Mouse (Mus musculus) liver, embryonic 13.5 days (tissue): ENCODE results near the gene Gm28551. TPM values are rescaled to one million over a fixed set of nuclear protein-coding genes. Genes with fewer than 3 reads are reported as not detected.
"Not testable (repeated sequence)": the region's sequence is repeated elsewhere in the genome, so short reads cannot be mapped to it uniquely, and the experiment has no call there.

ENCODE experiments used
- ATAC-seq: fragments of 200-750 bp; cut with Nextera tagmentation; 2 replicates; pipeline ENCODE4 v1.8.0; 2017; ENCODE audit warnings: low read depth, mild to moderate bottlenecking, moderate number of reproducible peaks, moderate library complexity
- DNase-seq: peaks from one replicate; pipeline ENCODE4 v3.0.0; 2022
- H3K27ac ChIP-seq: fragments of 300-500 bp; sonication (generic); 2 replicates; pipeline ENCODE4 v1.5.1; 2015; ENCODE audit warnings: moderate library complexity, mild to moderate bottlenecking, inconsistent platforms
- H3K27me3 ChIP-seq: fragments of 300-500 bp; sonication (generic); 2 replicates; pipeline ENCODE4 v1.6.1; 2015; ENCODE audit warnings: mild to moderate bottlenecking, inconsistent platforms
- H3K36me3 ChIP-seq: fragments of 300-500 bp; sonication (generic); 2 replicates; pipeline ENCODE4 v1.6.1; 2015; ENCODE audit warnings: mild to moderate bottlenecking, inconsistent platforms
- H3K4me1 ChIP-seq: fragments of 300-500 bp; sonication (generic); replicated peaks from 2 replicates; pipeline ENCODE4 v1.6.1; 2015; ENCODE audit warnings: inconsistent platforms
- H3K4me2 ChIP-seq: fragments of 300-500 bp; sonication (generic); 2 replicates; pipeline ENCODE4 v1.6.1; 2015; ENCODE audit warnings: inconsistent platforms, mild to moderate bottlenecking, moderate library complexity
- H3K4me3 ChIP-seq: fragments of 300-500 bp; sonication (generic); replicated peaks from 2 replicates; pipeline ENCODE4 v1.5.1; 2015; ENCODE audit warnings: mild to moderate bottlenecking, inconsistent platforms
- H3K9ac ChIP-seq: fragments of 300-500 bp; sonication (generic); 2 replicates; pipeline ENCODE4 v1.6.1; 2015; ENCODE audit warnings: mild to moderate bottlenecking, inconsistent platforms
- H3K9me3 ChIP-seq: fragments of 300-500 bp; sonication (generic); replicated peaks from 2 replicates; pipeline ENCODE4 v1.6.1; 2016; ENCODE audit warnings: inconsistent platforms
- WGBS: fragments of 180-500 bp; shearing (Covaris S2); methylation state at CpG from one replicate; pipeline ENCODE4 v1.1.7; 2015; ENCODE audit not compliant: insufficient replicate concordance; 5-methylcytosine and 5-hydroxymethylcytosine counted together
- polyA plus RNA-seq: library from polyadenylated mRNA; unstranded; fragments of >200 nt; fragmentation: Nextera tagmentation; extraction: Ambion mirVana; gene quantifications from 2 replicates; pipeline ENCODE4 v1.2.1, GENCODE M21; 2015

Gene Gm28551
- polyA plus RNA-seq = 0.15 and 0.29 TPM in 2 replicates

DNA sequence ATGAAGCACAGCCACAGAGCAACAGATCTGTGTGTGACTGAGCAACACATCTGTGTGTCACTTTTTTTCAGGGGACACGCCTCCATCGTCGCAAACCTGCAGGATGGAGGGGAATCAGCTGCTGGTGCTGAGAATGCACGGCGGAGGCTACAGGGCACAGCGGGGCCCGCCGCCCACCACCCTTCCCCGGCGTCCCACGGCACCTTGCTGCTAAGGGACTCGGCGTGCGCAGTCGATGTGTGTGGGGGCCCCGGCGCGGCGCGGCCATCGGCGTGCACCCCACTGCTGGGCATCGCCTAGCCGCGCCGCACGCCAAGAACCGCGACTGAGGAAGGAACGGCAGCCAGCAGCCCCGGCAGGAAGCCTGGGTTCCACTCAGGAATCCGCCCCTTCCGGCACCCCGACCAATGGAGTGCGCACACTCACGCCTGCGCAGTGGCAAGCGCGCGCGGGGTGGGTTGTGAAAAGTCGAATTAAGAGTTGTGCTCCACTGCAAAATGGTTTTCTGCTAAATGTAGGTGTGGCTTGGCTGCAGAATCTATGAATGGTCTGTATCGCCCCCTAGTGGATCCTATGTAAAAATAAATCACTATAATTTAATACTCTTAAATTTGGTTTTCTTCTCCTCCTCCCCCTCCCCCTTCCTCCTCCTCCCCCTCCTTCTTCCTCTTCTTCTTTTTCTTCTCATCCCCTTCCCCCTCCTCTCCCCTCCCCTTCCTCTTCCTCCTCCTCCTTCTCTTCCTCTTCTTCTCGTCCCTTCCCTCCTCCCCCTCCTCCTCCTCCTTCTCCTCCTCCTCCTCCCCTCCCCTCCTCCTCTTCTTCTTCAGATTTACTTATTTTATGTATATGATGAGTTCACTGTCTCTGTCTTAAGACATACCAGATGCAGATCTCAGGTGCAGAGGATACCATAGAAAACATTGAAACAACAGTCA lies at the start of gene Gm28551, which contains the start of the genes Asdurf and Asnsd1:
Gene Gm28551, minus strand, starts transcription at position 341 of the 935 bp plus-strand sequence.
Gene Asdurf, minus strand, starts transcription at position 293 of the 935 bp plus-strand sequence.
Gene Asnsd1, minus strand, starts transcription at position 426 of the 935 bp plus-strand sequence.
- Histone ChIP-seq H3K27ac (peak within 1 kb of the TSS; percentile 92), H3K4me3 (peak within 1 kb of the TSS; percentile 88), H3K4me2 (peak within 1 kb of the TSS; percentile 77), H3K36me3 (peaks cover 14% of the 10 kb centered on the region), H3K4me1 (peaks cover 8% of the 10 kb centered on the region), H3K9me3 (no peaks in the 10 kb centered on the region), H3K9ac (peak within 1 kb of the TSS; percentile 92), H3K27me3 (no peaks in the 10 kb centered on the region)
- DNase-seq (peak; percentile 97), ATAC-seq (peak; percentile 99)
- WGBS = under 1% methylated on average over 44 of the region's 44 CpGs

DNA sequence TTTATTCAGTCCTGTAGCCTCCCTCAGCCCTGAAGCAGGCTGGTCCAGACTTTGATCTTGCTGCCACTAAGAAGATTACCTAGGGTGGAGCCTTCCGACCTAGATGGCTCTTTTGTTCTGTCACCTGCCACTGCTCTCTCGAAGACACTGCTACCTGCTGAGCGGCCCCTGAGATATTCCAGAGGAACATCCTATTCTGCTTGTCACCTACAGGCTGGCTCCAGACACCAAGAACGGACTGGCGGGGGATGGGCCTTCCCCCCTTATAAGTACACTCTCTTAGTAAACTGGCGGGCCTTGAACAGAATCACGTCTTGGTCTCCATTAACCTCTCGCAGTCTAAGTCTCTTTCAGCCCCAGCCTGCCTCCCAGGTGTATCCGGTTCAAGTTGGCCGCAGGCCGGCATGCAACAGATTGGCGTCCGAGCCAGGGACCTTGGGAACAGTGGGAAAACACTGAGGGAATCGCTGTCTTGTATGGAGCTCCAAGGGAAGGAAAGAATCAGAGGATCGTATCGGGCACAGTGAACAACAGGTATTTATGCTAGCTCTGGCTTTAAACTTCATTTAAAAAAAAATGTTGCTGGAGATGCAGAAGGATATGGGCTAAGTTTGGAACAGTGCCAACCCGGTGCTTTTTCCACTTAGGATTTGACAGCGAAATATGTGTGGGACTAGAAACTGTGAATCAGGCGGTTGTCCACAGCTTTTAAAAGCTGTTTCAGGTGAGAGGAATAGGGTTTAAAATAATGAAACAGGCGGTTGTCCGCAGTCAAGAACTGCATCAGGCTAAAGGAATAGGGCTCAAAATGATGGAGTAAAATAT lies 41.7 kb upstream of the Gm28551 start:
- not testable (repeated sequence) for H3K9me3 ChIP-seq, H3K9ac ChIP-seq, DNase-seq, H3K36me3 ChIP-seq, H3K27ac ChIP-seq, H3K4me1 ChIP-seq, H3K4me2 ChIP-seq, H3K27me3 ChIP-seq, ATAC-seq, H3K4me3 ChIP-seq
- WGBS = 48% methylated on average over 21 of the region's 21 CpGs

GRCm38 (mm10) chr1:53388762-53389161 lies 36.3 kb upstream of the Gm28551 start:
- H3K9ac ChIP-seq = no peak overlapping the region
- no peaks in the 10 kb centered on the region for H3K36me3 ChIP-seq
- ATAC-seq = no peak
- no peaks in the 10 kb centered on the region for H3K27me3 ChIP-seq
- 90% methylated on average over 9 of the region's 14 CpGs for WGBS
- H3K4me2 ChIP-seq = no peak overlapping the region
- no peaks in the 10 kb centered on the region for H3K4me1 ChIP-seq
- no peak overlapping the region for H3K27ac ChIP-seq
- no peak for DNase-seq
- no peak overlapping the region for H3K4me3 ChIP-seq
- no peaks in the 10 kb centered on the region for H3K9me3 ChIP-seq

GRCm38 (mm10) chr1:53384085-53384688 lies 31.7 kb upstream of the Gm28551 start:
- DNase-seq (no peak), ATAC-seq (no peak)
- Histone ChIP-seq H3K27ac (no peak overlapping the region), H3K4me3 (no peak overlapping the region), H3K4me2 (no peak overlapping the region), H3K27me3 (no peaks in the 10 kb centered on the region), H3K9ac (no peak overlapping the region), H3K4me1 (no peaks in the 10 kb centered on the region), H3K9me3 (no peaks in the 10 kb centered on the region), H3K36me3 (no peaks in the 10 kb centered on the region)
- WGBS = 63% methylated on average over 6 of the region's 6 CpGs

- Histone ChIP-seq H3K36me3 (no peaks in the 10 kb centered on the region), H3K9ac (no peak overlapping the region), H3K9me3 (no peaks in the 10 kb centered on the region), H3K27ac (no peak overlapping the region), H3K4me1 (no peaks in the 10 kb centered on the region), H3K4me3 (no peak overlapping the region), H3K4me2 (no peak overlapping the region), H3K27me3 (no peaks in the 10 kb centered on the region)
- ATAC-seq (no peak), DNase-seq (no peak)
- 52% methylated on average over 3 of the region's 3 CpGs for WGBS
Measured at GRCm38 (mm10) chr1:53377731-53378130, 25.3 kb upstream of the Gm28551 start.

GRCm38 (mm10) chr1:53375965-53376364 lies 23.5 kb upstream of the Gm28551 start:
- 74% methylated on average over 2 of the region's 2 CpGs for WGBS
- not testable (repeated sequence) for H3K4me2 ChIP-seq, H3K27me3 ChIP-seq, DNase-seq, ATAC-seq, H3K9me3 ChIP-seq, H3K27ac ChIP-seq, H3K9ac ChIP-seq, H3K4me3 ChIP-seq, H3K4me1 ChIP-seq, H3K36me3 ChIP-seq

- Histone ChIP-seq H3K27ac (no peak overlapping the region), H3K27me3 (no peaks in the 10 kb centered on the region), H3K9ac (no peak overlapping the region), H3K4me1 (no peaks in the 10 kb centered on the region), H3K9me3 (no peaks in the 10 kb centered on the region), H3K36me3 (no peaks in the 10 kb centered on the region), H3K4me3 (no peak overlapping the region), H3K4me2 (no peak overlapping the region)
- no peak for DNase-seq
- no peak for ATAC-seq
Measured at GRCm38 (mm10) chr1:53358988-53359387, 6.5 kb upstream of the Gm28551 start.

DNA sequence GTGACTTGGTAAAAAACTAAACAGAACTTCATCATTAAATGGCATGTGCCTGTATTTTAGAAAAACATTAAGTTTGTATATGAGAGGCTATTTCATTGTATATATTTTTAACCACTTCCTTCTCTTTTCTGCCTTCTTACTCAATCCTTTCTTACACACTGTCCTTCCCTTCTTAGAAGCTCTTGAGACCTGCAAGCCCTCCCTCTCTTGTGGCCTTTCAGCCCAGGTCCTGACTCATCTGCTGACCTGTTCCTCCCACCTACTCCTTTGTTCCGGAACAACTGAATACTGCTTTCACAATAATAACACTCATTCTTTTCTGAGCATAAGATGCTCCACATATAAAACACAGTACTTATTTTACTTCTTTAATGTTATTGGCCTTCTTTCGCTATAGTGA lies 11.4 kb downstream of the Gm28551 start:
- 91% methylated on average over 2 of the region's 2 CpGs for WGBS
- Histone ChIP-seq H3K4me2 (no peak overlapping the region), H3K36me3 (peaks cover 32% of the 10 kb centered on the region), H3K27ac (no peak overlapping the region), H3K9ac (no peak overlapping the region), H3K9me3 (no peaks in the 10 kb centered on the region), H3K4me1 (peaks cover 15% of the 10 kb centered on the region), H3K27me3 (no peaks in the 10 kb centered on the region), H3K4me3 (no peak overlapping the region)
- DNase-seq (no peak), ATAC-seq (no peak)

GRCm38 (mm10) chr1:53337403-53337802 lies 15.1 kb downstream of the Gm28551 start:
- not testable (repeated sequence) for H3K36me3 ChIP-seq, H3K9ac ChIP-seq, H3K9me3 ChIP-seq, H3K4me3 ChIP-seq, DNase-seq, H3K27me3 ChIP-seq, H3K4me2 ChIP-seq
- ATAC-seq = peak; percentile 68
- 36% methylated on average over 2 of the region's 2 CpGs for WGBS
- Histone ChIP-seq H3K27ac (peak overlapping the region; percentile 43), H3K4me1 (peaks cover 37% of the 10 kb centered on the region)

- ATAC-seq = peak; percentile 89
- Histone ChIP-seq H3K4me1 (peaks cover 37% of the 10 kb centered on the region), H3K36me3 (no peaks in the 10 kb centered on the region), H3K9me3 (0 out of 2 replicates have a peak, but pooled peaks cover 4% of the 10 kb centered on the region), H3K4me2 (0 out of 2 replicates have a peak overlapping the region, but pooled peaks have one; percentile 12), H3K9ac (no peak overlapping the region), H3K27ac (0 out of 2 replicates have a peak overlapping the region, but pooled peaks have one; percentile 47), H3K27me3 (no peaks in the 10 kb centered on the region), H3K4me3 (no peak overlapping the region)
- DNase-seq = no peak
Measured at GRCm38 (mm10) chr1:53335465-53335864, 17.0 kb downstream of the Gm28551 start.

DNA sequence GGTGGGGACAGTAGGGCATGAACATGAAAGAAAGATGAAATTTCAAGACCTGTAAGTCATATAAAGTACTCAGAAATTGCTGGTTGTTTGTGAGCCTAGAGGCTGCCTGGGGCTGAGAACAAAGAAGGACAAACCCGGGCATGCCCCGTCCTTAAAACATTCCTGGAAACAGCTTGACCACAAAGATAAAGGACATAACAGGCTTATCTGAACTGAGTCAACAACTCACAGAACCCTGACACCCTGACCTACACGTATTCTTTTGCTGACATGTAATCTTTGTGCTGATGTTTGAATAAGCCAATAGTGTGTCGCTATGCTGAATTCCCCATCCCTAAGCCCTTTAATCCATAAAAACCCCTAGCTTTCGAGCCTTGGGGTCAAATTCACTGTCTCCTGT lies 18.9 kb downstream of the Gm28551 start:
- 0 out of 2 replicates have a peak, but pooled peaks have one; percentile 49 for ATAC-seq

More for the DNA sequence above, 18.9 kb downstream of the Gm28551 start:
- DNase-seq, H3K4me3 ChIP-seq, H3K9me3 ChIP-seq, H3K27me3 ChIP-seq, H3K4me2 ChIP-seq, H3K9ac ChIP-seq, H3K36me3 ChIP-seq, H3K27ac ChIP-seq: not testable (repeated sequence)
- H3K4me1 ChIP-seq = peaks cover 37% of the 10 kb centered on the region
- 23% methylated on average over 5 of the region's 5 CpGs for WGBS
